Mouse (Mus musculus): ENCODE results near the gene Dap. TPM values are rescaled to one million over a fixed set of nuclear protein-coding genes. Genes with fewer than 3 reads are reported as not detected.

Gene Dap
- polyA plus RNA-seq, 1 experiment from 2014 or later = 46.6 TPM

DNA sequence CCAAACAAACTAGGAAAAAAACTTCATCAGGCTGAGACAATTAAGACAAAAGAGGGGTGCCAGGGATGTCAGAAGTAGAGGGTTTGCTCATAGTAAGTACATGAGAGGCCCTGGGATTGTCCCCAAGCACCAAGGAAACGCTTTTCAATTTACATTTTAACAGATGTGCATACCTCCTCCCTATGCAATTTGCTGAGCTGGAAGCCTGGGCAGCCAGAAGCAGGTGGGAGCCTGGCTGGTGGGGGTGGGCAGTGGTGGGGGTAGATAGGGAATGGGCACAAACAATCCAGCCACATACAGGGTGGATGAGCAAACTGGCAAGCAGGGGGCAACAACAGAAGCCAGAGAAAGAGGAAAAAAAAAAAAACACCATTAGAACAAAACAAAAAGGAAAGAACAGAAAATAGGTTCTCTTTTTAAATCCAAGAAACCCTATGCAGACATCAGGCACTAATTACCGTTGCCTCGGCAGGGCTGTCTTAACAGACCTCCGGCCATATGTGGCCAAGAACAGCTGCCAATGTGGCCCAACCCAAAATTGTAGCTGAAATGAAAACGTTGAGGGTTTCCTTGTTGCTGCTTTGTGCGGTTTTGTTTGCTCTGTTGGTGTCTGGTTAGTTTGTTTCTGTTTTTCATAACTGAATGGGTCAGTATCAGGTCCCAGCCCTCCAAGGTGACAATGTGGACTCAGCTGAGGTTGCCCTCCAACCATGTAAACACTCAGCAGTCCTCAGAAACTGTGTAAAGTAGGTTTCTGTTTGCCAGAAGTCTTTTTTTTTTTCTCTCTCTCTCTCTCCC lies 94.2 kb downstream of the Dap start:
- Histone ChIP-seq H3K4me1 (peaks cover 26% of the 10 kb centered on the region), H3K36me3 (replicated peaks) (no peaks in the 10 kb centered on the region), H3K27ac (replicated peaks) (peak overlapping the region; percentile 54), H3K27me3 (replicated peaks; ENCODE audit: low read depth, poor library complexity, severe bottlenecking) (no peaks in the 10 kb centered on the region), H3K9me3 (peaks cover 2% of the 10 kb centered on the region; the same call in 1 of the 2 replicates), H3K4me3 (no peak overlapping the region)
- peak; percentile 32 for DNase-seq (ENCODE audit: low spot score)
- 35% methylated on average over 6 of the region's 6 CpGs for WGBS

DNA sequence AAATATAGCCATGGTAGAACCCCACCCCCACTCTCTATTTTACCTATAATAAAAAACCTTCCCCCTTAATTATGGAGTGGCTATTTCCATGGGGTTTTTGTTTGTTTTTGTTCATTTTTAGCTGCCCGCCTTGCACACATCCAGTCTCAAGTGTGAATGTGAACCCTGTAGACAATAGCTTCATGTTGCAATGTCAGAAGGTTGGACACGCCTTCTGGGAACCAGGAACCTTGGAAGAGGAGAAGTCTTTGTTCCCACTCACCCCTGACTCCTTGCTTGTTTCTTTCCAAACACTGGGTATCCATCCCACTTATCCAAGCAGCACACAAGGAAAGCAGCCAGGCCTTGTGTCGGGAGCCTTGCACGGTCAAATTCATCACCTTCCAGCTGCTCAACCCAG lies 94.9 kb downstream of the Dap start:
- Histone ChIP-seq H3K27me3 (replicated peaks; ENCODE audit: low read depth, poor library complexity, severe bottlenecking) (no peaks in the 10 kb centered on the region), H3K36me3 (replicated peaks) (no peaks in the 10 kb centered on the region), H3K4me3 (no peak overlapping the region), H3K4me1 (peaks cover 26% of the 10 kb centered on the region), H3K9me3 (peaks cover 2% of the 10 kb centered on the region; the same call in 1 of the 2 replicates), H3K27ac (replicated peaks) (peak overlapping the region; percentile 54; the same call in 1 of the 2 replicates)
- DNase-seq (ENCODE audit: low spot score) = peak; percentile 15
- 59% methylated on average over 4 of the region's 4 CpGs for WGBS

DNA sequence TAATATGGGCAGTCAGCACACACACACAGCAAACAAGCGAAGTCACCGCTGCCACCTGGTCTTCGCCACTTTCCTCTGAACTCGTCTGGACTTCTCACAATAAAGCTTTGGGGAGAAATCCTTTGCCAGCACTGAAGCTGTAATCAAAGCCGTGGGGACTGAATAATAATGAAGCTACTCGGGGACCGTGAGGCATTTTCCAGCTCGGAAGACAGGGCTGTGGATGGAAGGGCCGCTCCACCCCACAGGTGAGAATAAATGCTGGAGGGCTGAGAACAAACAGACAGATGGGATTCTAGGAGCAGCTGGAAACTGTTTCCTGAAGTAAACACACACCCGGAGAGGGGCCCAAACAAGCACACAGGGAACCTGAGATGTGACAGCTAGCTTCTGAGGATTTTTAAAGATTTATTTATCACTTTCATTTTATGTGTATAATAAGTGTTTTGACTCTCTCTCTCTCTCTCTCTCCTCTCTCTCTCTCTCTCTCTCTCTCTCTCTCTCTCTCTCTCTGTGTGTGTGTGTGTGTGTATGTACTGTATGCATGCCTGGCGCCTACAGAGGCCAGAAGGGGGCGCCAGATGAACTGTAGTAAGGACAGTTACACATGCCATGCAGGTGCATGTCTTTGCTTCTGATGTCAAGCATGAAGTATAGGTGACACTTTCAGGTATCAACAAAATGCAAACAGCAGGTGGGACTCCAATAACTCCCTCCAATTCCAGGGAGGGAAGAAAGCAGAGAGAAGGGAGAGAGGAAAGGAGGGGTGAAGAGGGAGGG lies 96.7 kb downstream of the Dap start:
- Histone ChIP-seq H3K4me1 (peaks cover 27% of the 10 kb centered on the region), H3K36me3 (replicated peaks) (no peaks in the 10 kb centered on the region), H3K27me3 (replicated peaks; ENCODE audit: low read depth, poor library complexity, severe bottlenecking) (no peaks in the 10 kb centered on the region), H3K9me3 (peaks cover 2% of the 10 kb centered on the region; the same call in 1 of the 2 replicates), H3K27ac (replicated peaks) (no peak overlapping the region), H3K4me3 (no peak overlapping the region)
- no peak for DNase-seq (ENCODE audit: low spot score)
- WGBS = 77% methylated on average over 12 of the region's 12 CpGs

DNA sequence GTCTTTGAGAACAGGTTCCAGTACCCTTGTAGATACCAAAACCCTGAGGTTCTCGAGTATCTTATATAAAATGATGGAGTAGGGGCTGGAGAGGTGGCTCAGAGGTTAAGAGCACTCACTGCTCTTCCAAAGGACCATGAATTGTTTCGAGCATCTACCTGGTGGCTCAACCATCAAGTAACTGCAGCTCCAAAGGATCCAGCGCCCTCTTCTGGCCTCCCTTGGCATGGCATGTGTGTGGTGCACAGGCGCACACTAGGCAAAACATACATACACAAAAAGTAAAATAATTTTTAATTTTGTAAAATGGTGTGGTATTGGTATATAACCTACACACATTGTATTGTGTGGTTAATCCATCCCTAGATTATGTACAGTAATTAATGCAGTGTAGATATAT lies 99.6 kb downstream of the Dap start:
- H3K27ac ChIP-seq (replicated peaks) = no peak overlapping the region
- H3K4me1 ChIP-seq = peaks cover 14% of the 10 kb centered on the region

More for the DNA sequence above, 99.6 kb downstream of the Dap start:
- Histone ChIP-seq H3K4me3 (no peak overlapping the region), H3K27me3 (replicated peaks; ENCODE audit: low read depth, poor library complexity, severe bottlenecking) (no peaks in the 10 kb centered on the region), H3K9me3 (no peaks in the 10 kb centered on the region), H3K36me3 (replicated peaks) (no peaks in the 10 kb centered on the region)
- WGBS = 78% methylated on average over 4 of the region's 4 CpGs
- DNase-seq (ENCODE audit: low spot score) = no peak

Other genes with a start within 250 kb of the Dap start
- gene Ankrd33b, start 143.4 kb downstream of the Dap start, polyA plus RNA-seq (2016; fragmentation: Nextera tagmentation; extraction: Ambion mirVana) = 0.29 and 0.67 TPM in 2 replicates
- 3.8 and 4.2 TPM in 2 replicates for gene Ropn1l, start 229.4 kb downstream of the Dap start, polyA plus RNA-seq (2016; fragmentation: Nextera tagmentation; extraction: Ambion mirVana)

All from embryonic facial prominence, embryonic 10.5 days (tissue).